Mouse (Mus musculus) stomach, embryonic 15.5 days (tissue): ENCODE data around the gene Nab2. TPM values are rescaled to one million over a fixed set of nuclear protein-coding genes. Genes with fewer than 3 reads are reported as not detected.
A peak's percentile ranks its signal among the peaks of the same experiment; 100 is the strongest.

Experiments used
- ATAC-seq: fragments of 200-750 bp; cut with Nextera tagmentation; 2 replicates; pipeline ENCODE4 v1.8.0; 2017; ENCODE audit warnings: low read depth, moderate number of reproducible peaks, moderate TSS enrichment; ENCODE audit not compliant: insufficient read depth, low FRiP score
- H3K27ac ChIP-seq: fragments of 300-500 bp; sonication (generic); 2 replicates; pipeline ENCODE4 v1.5.1; 2015; ENCODE audit warnings: mild to moderate bottlenecking, inconsistent platforms
- H3K27me3 ChIP-seq: fragments of 300-500 bp; sonication (generic); replicated peaks from 2 replicates; pipeline ENCODE4 v1.6.1; 2015; ENCODE audit warnings: inconsistent platforms
- H3K36me3 ChIP-seq: fragments of 300-500 bp; sonication (generic); 2 replicates; pipeline ENCODE4 v1.6.1; 2015; ENCODE audit warnings: inconsistent platforms
- H3K4me1 ChIP-seq: fragments of 300-500 bp; sonication (generic); 2 replicates; pipeline ENCODE4 v1.6.1; 2015; ENCODE audit warnings: inconsistent platforms
- H3K4me2 ChIP-seq: fragments of 300-500 bp; sonication (generic); 2 replicates; pipeline ENCODE4 v1.6.1; 2015; ENCODE audit warnings: mild to moderate bottlenecking, inconsistent platforms
- H3K4me3 ChIP-seq: fragments of 300-500 bp; sonication (generic); replicated peaks from 2 replicates; pipeline ENCODE4 v1.5.1; 2015; ENCODE audit warnings: inconsistent platforms
- H3K9ac ChIP-seq: fragments of 300-500 bp; sonication (generic); 2 replicates; pipeline ENCODE4 v1.6.1; 2015; ENCODE audit warnings: inconsistent platforms
- H3K9me3 ChIP-seq: fragments of 300-500 bp; sonication (generic); 2 replicates; pipeline ENCODE4 v1.6.1; 2016; ENCODE audit warnings: inconsistent platforms
- WGBS: fragments of 180-500 bp; shearing (Covaris S2); methylation state at CpG from one replicate; pipeline ENCODE4 v1.1.7; 2015; 5-methylcytosine and 5-hydroxymethylcytosine counted together
- polyA plus RNA-seq: library from polyadenylated mRNA; unstranded; fragments of >200 nt; fragmentation: Nextera tagmentation; extraction: Ambion mirVana; gene quantifications from 2 replicates; pipeline ENCODE4 v1.2.1, GENCODE M21; 2015

Nab2 gene
- polyA plus RNA-seq, 1 experiment from 2014 or later = 10.8 TPM

DNA sequence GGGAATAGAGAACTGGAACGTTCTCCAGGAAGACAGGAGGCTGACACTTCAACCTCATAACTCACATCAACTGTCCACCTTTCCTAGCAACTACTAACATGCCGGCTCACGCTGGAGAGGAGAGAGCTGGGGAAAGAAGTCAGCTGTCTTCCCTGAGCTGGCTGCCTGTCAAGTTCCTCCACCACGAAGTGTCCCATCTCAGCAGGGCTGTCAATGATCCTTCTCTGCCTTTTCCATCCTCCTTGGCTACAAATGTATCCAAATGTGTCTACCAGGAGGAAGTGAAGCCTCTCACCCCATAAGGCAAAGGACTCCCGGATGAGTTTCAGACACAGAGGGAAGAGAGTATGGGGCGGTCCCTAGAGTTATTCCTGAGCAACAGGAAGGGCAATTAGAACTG lies 50.2 kb downstream of the Nab2 start:
- H3K27ac ChIP-seq = peak overlapping the region; percentile 99
- peak overlapping the region; percentile 69 for H3K4me3 ChIP-seq
- H3K4me2 ChIP-seq = peak overlapping the region; percentile 86
- H3K36me3 ChIP-seq = no peaks in the 10 kb centered on the region
- no peak overlapping the region for H3K9ac ChIP-seq
- no peaks in the 10 kb centered on the region for H3K27me3 ChIP-seq
- WGBS = 27% methylated on average over 6 of the region's 6 CpGs
- peaks cover 70% of the 10 kb centered on the region for H3K4me1 ChIP-seq
- no peaks in the 10 kb centered on the region for H3K9me3 ChIP-seq
- ATAC-seq = no peak

- Histone ChIP-seq H3K4me2 (peak overlapping the region; percentile 86; the same call in 1 of the 2 replicates), H3K9me3 (no peaks in the 10 kb centered on the region), H3K4me3 (no peak overlapping the region), H3K4me1 (peaks cover 73% of the 10 kb centered on the region), H3K27ac (0 out of 2 replicates have a peak overlapping the region, but pooled peaks have one; percentile 3), H3K36me3 (peaks cover under 1% of the 10 kb centered on the region; the same call in 1 of the 2 replicates), H3K27me3 (no peaks in the 10 kb centered on the region), H3K9ac (no peak overlapping the region)
- WGBS = 55% methylated on average over 4 of the region's 4 CpGs
- ATAC-seq = no peak
These were observed 51.1 kb downstream of the Nab2 start for GRCm38 (mm10) chr10:127617294-127617693.

DNA sequence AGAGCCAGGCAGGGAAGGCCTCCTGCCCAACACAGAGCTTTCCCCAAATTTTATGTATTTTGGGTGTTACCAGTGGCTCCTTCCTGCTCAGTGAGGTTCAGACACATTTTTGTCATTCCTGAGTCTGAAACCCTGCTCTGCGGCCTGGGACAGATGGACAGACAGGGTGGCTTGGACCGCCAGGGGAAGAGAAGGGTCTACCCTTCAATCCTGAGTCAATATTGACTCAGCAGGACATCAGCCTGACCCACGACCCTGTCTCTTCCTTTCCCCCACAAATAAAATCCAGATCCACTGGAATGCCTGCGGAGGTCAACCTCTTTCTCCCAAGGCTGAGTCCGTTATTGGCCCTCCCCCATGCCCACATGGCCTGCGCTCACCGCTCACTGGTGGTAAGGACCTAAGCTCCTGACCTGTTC lies 52.1 kb downstream of the Nab2 start:
- Histone ChIP-seq H3K9ac (no peak overlapping the region), H3K4me1 (peaks cover 68% of the 10 kb centered on the region), H3K36me3 (peaks cover 11% of the 10 kb centered on the region; the same call in 1 of the 2 replicates), H3K27ac (peak overlapping the region; percentile 83), H3K27me3 (no peaks in the 10 kb centered on the region), H3K4me2 (peak overlapping the region; percentile 26; the same call in 1 of the 2 replicates), H3K4me3 (no peak overlapping the region), H3K9me3 (no peaks in the 10 kb centered on the region)
- no peak for ATAC-seq
- 46% methylated on average over 7 of the region's 7 CpGs for WGBS

- Histone ChIP-seq H3K27me3 (no peaks in the 10 kb centered on the region), H3K9ac (no peak overlapping the region), H3K4me2 (peak overlapping the region; percentile 26), H3K27ac (peak overlapping the region; percentile 83), H3K4me1 (peaks cover 69% of the 10 kb centered on the region), H3K4me3 (no peak overlapping the region), H3K36me3 (peaks cover 13% of the 10 kb centered on the region; the same call in 1 of the 2 replicates), H3K9me3 (no peaks in the 10 kb centered on the region)
- no peak for ATAC-seq
- 36% methylated on average over 3 of the region's 3 CpGs for WGBS
These were observed 52.8 kb downstream of the Nab2 start for GRCm38 (mm10) chr10:127615591-127615990.

- no peak overlapping the region for H3K4me3 ChIP-seq
- no peaks in the 10 kb centered on the region for H3K27me3 ChIP-seq
- no peak overlapping the region for H3K9ac ChIP-seq
- no peaks in the 10 kb centered on the region for H3K9me3 ChIP-seq
- H3K36me3 ChIP-seq = peaks cover 14% of the 10 kb centered on the region; the same call in 1 of the 2 replicates
- H3K27ac ChIP-seq = peak overlapping the region; percentile 83
- peak overlapping the region; percentile 26 for H3K4me2 ChIP-seq
- 28% methylated on average over 2 of the region's 2 CpGs for WGBS
- peaks cover 74% of the 10 kb centered on the region for H3K4me1 ChIP-seq
- no peak for ATAC-seq
These were observed 53.4 kb downstream of the Nab2 start for GRCm38 (mm10) chr10:127615034-127615374.

DNA sequence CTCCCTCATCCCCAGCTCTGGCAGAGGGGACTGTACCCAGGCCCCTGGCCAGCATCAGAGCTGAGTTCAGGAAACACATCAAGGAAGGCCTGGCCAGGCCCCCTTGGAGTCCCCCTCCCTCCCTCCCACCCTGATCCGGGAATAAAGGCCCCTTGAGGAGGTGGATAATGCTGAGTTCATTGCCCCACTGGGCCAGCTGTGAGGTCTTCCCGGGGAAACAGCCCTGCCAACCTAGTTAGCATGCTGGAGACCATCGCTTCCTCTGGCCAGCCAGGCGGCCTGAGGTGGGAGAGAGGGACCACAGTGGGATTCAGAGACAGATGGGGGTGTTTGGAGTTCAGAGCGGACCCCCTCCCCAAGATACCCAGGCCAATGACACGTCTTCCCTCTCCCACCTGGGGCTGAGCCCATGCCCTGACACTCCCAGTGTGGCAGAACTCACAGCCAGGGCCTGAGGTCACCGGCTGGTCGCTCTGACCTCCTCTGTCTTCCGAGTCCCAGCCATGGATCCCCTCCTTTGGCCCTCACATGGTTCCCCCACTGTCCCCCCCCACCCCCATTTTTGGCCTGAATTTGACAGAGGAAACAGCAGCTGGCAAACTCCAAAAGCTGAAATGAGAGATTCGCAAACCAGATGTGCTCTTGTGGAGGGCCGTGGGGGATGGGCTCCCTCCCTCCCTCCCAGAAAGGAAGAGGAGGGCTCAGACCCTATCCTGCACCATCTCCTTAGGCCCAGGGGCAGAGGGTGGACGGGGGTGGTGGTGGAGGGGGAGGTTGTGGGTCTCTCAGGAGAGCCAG lies 53.9 kb downstream of the Nab2 start:
- no peak for ATAC-seq
- WGBS = 25% methylated on average over 12 of the region's 12 CpGs

DNA sequence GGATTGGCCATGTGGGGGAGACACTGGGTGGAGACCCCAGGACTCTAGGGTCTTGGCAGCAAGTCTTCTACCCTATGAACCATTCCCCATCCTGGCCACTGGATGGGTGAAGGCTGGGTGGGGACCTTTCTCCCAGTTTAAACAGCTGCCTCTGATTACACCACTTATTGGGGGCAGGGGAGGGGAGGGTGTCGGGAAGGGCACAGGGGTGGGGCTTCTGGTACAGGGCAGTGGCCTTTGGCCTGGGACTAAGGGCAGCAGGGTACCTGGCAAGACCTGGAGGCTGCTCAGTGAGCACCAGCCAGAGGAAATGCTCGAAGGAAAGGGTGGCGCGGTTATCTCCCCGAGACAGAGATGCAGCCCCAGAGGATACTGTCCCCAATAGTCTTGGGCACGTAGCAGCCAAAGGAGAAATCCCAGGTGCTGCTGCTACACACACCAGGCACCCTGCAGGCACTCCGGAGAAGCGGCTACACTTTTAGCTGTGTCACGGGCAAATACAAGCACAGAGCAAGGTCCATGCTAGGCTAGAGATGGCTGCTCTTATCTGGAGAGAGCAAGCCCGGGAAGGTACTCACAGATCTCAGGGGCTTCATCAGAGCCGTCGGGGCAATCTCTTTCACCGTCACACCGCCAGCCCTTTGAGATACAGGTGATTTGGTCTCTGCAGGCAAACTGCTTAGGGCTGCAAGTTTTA lies 56.1 kb downstream of the Nab2 start:
- Histone ChIP-seq H3K4me2 (no peak overlapping the region), H3K27ac (no peak overlapping the region), H3K27me3 (no peaks in the 10 kb centered on the region), H3K9ac (no peak overlapping the region), H3K4me3 (no peak overlapping the region), H3K36me3 (peaks cover 30% of the 10 kb centered on the region), H3K9me3 (no peaks in the 10 kb centered on the region), H3K4me1 (peaks cover 61% of the 10 kb centered on the region)
- no peak for ATAC-seq
- 77% methylated on average over 14 of the region's 14 CpGs for WGBS

More for the DNA sequence above, 53.9 kb downstream of the Nab2 start:
- Histone ChIP-seq H3K4me2 (peak overlapping the region; percentile 26), H3K36me3 (peaks cover 14% of the 10 kb centered on the region; the same call in 1 of the 2 replicates), H3K4me3 (no peak overlapping the region), H3K9me3 (no peaks in the 10 kb centered on the region), H3K27me3 (no peaks in the 10 kb centered on the region), H3K9ac (no peak overlapping the region), H3K27ac (peak overlapping the region; percentile 83), H3K4me1 (peaks cover 73% of the 10 kb centered on the region)

Other genes with a start within 250 kb of the Nab2 start
- 0.92 and 1.7 TPM in 2 replicates for gene Stac3, start 166.9 kb downstream of the Nab2 start, polyA plus RNA-seq
- gene Ndufa4l2, start 153.6 kb downstream of the Nab2 start, polyA plus RNA-seq = 92.8 and 117 TPM in 2 replicates
- 142 and 144 TPM in 2 replicates for gene Shmt2, start 146.1 kb downstream of the Nab2 start, polyA plus RNA-seq
- 5.0 and 5.4 TPM in 2 replicates for gene Nxph4, start 134.0 kb downstream of the Nab2 start, polyA plus RNA-seq
- 77.0 and 87.0 TPM in 2 replicates for gene Lrp1, start 47.4 kb downstream of the Nab2 start, polyA plus RNA-seq
- 35.0 and 37.1 TPM in 2 replicates for gene Stat6, start 25.6 kb downstream of the Nab2 start, polyA plus RNA-seq
- 7.8 and 8.6 TPM in 2 replicates for gene Nemp1, start 1.7 kb downstream of the Nab2 start, polyA plus RNA-seq
- 15.3 and 17.1 TPM in 2 replicates for gene Myo1a, start 36.6 kb upstream of the Nab2 start, polyA plus RNA-seq
- 2.7 and 4.4 TPM in 2 replicates for gene Tac2, start 55.9 kb upstream of the Nab2 start, polyA plus RNA-seq
- gene Zbtb39, start 71.0 kb upstream of the Nab2 start, polyA plus RNA-seq = 2.5 and 3.0 TPM in 2 replicates
- gene Gpr182, start 83.2 kb upstream of the Nab2 start, polyA plus RNA-seq = 2.4 and 2.9 TPM in 2 replicates
- gene Rdh1, start 91.2 kb upstream of the Nab2 start, polyA plus RNA-seq = 0.03 TPM in 1 of 2 replicates, not detected in the other
- gene Rdh16f1, start 91.2 kb upstream of the Nab2 start, polyA plus RNA-seq = not detected in 2 replicates
- 0.10 and 0.18 TPM in 2 replicates for gene Rdh9, start 107.8 kb upstream of the Nab2 start, polyA plus RNA-seq
- not detected in 2 replicates for gene Rdh16, start 132.6 kb upstream of the Nab2 start, polyA plus RNA-seq
- not detected in 2 replicates for gene Rdh19, start 181.4 kb upstream of the Nab2 start, polyA plus RNA-seq
- gene Rdh16f2, start 197.9 kb upstream of the Nab2 start, polyA plus RNA-seq = not detected in 2 replicates
- gene Rdh7, start 220.2 kb upstream of the Nab2 start, polyA plus RNA-seq = 0.35 and 0.37 TPM in 2 replicates
- 0.85 and 1.2 TPM in 2 replicates for gene Sdr9c7, start 229.9 kb upstream of the Nab2 start, polyA plus RNA-seq